8 mouse cellular contexts compared by ENCODE assay signal in genomic region chr2:58358132-58358460, GRCm38 (mm10). TPM values are rescaled to one million over a fixed set of nuclear protein-coding genes. Genes with fewer than 3 reads are reported as not detected.
DNase-seq lines count a peak whose midpoint lies in the region; ATAC-seq lines count a peak whose summit lies in the region.

No protein-coding gene starts in this region.

- DNase-seq in frontal cortex, postnatal 10 days (ENCODE audit: low spot score in 2 of 2) = no peak
- peak; percentile 12 for DNase-seq in right cerebral cortex, postnatal 25 days
- no peak for DNase-seq in right cerebral cortex, adult 2 months (ENCODE audit: low spot score in 2 of 2)
- no peak for DNase-seq in urinary bladder, postnatal 14 days (ENCODE audit: low spot score)
- DNase-seq in urinary bladder, postnatal 25 days (ENCODE audit: low spot score) = no peak
- DNase-seq in cerebellum, adult 11 months = no peak

- ATAC-seq in frontal cortex, adult (ENCODE audit: low TSS enrichment) = peak; percentile 72
- ATAC-seq in megakaryocyte-erythroid progenitor cell, adult 5-6 weeks (replicated peaks; ENCODE audit: low FRiP score, low TSS enrichment, poor library complexity, severe bottlenecking) = peak; percentile 36; the same call in 1 of the 2 replicates

RNA-seq across cellular contexts. Expression of gene Acvr1c, which starts 0.4 kb away (rescaled TPM):
- not detected in 2 replicates for total RNA-seq in megakaryocyte-erythroid progenitor cell, adult 5-6 weeks (2014; fragmentation: Nextera tagmentation)
- not detected in 2 replicates for total RNA-seq in megakaryocyte-erythroid progenitor cell, adult 5-6 weeks (2017)
